Mouse (Mus musculus) lung, postnatal 0 days (tissue): ENCODE measurements around the gene Hivep3.

Experiments used
- CTCF ChIP-seq: IDR thresholded peaks from 2 replicates; pipeline ENCODE4 v1.5.1; 2016; ENCODE audit warnings: antibody characterized with exemption, mild to moderate bottlenecking
- EP300 ChIP-seq: IDR thresholded peaks from 2 replicates; pipeline ENCODE4 v1.6.1; 2016; ENCODE audit warnings: antibody characterized with exemption, mild to moderate bottlenecking, control low read depth

DNA sequence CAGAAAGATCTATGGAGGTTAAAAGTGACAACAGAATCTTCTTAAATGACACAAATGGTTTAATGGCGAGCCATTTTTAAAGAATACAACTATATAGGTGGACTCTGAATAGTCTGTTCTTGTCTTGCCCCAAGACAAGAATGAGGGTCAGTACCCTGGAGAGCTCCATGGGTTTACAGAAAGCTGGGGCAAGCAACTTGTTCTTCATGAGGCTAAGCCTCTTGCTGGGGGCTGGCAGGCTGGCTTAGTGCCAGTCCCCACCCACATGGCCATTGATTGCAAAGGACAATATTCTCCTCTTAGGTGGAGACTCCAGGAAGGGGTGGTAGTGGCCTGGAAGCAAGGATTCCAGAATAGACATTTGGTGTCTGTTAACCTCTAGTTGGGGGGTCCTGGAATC, 170.2 kb downstream of the Hivep3 start:
- TF ChIP-seq CTCF (no peak), EP300 (no peak)
